Mouse (Mus musculus) kidney, adult 18-20 months (tissue): ENCODE measurements around the gene Cry2.
A peak's percentile ranks its signal among the peaks of the same experiment; 100 is the strongest.
"Not testable (repeated sequence)": the region's sequence is repeated elsewhere in the genome, so short reads cannot be mapped to it uniquely, and the experiment has no call there.

Experiments used
- DNase-seq: peaks from one replicate; pipeline ENCODE4 v3.0.0; 2021

Cry2 gene

DNA sequence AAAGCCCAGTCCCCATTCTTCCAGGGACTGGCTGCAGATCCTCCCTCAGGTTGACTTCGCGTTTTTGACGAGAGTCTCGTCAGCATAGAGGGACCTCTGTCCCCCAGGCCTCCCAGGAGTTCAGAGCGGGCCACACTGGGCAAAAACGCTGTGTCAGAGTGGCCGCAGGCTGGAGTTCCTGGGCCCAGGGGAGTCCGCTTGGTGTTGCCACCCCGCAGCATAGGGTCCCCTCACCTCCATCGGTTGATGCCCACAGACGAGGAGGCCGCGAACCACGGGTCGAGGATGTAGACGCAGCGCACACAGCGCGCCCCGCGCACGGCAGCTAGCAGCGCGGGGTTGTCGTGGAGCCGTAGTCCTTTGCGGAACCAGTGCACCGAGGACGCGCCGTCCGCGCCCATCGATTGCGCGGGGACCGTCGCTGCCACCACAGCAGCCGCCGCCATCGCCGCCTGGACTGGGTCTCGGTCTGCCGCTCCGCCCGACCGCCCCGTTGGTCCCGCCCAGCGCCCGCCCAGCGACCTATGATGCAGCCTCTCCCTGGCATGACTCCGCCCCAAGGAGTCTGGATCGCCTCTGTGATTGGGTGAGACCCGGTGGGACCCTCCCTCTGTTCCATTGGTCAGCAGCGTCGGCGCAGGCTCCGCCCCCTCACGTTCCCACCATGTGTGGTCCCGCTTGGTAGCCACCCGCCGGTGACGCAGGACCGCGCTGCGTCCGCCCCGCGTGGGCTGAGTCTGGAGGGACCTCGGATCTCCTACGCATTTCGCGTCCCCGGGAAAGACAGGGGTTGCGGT is at the start of gene Cry2:
Cry2 (minus strand) TSS at position 466 of the 797 bp plus-strand sequence.
- peak; percentile 98 for DNase-seq

DNA sequence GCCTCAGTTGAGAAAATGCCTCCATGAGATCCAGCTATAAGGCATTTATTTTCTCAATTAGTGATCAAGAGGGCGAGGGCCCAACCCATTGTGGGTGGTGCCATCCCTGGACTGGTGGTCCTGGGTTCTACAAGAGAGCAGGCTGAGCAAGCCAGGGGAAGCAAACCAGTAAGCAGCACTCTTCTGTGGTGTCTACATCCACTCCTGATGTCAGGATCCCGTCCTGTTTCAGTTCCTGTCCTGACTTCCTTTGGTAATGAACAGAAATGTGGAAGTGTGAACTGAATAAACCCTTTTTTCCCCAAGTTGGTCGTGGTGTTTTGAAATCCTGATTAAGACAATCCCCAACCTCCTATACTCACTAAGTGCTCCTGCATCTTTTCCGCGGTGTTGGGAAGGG is 49.7 kb upstream of the Cry2 start:
- DNase-seq = no peak

DNA sequence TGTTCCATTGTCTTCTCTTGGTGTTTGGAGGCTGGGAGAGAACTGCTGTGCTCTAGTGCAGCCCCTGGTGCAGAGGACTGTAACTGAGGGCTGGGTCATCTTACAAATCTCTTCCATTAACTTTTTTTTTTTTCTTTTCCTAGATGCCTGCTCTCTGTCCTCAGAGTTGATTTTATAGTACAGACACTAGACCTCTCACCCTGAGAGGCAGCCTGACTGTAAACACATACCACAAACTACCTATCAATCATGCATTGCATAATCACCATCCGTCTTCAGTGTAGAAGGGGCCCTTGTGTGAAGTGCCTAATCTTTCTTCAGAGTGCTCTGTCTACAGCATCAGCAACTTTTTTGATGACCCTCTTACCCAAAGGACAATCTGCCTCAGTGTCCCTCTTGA is 48.7 kb upstream of the Cry2 start:
- no peak for DNase-seq

GRCm38 (mm10) chr2:92478313-92478688 is 44.5 kb upstream of the Cry2 start:
- no peak for DNase-seq

- DNase-seq = no peak
These were observed 43.9 kb upstream of the Cry2 start for GRCm38 (mm10) chr2:92477672-92478312.

DNA sequence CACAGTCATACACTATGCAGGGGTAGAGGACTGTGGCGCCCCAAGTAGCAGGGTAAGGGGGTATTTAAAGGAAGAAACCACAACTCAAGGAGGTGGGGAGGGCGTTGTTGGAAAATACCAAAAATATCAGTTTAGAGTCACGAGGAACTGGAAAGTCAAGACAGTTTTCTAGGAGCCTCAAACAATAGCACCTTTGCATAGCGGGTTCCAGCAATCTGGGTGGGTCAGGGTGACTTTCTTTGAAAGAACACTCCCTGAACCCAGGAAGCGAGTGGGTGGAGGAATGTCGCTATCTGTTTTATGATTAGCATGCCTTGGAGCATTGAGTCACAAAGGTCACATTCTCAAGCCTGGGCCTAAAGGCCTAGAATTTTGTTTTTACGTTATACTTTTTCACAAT is 42.7 kb upstream of the Cry2 start:
- DNase-seq = not testable (repeated sequence)

- DNase-seq = no peak
These were observed 41.9 kb upstream of the Cry2 start for GRCm38 (mm10) chr2:92475711-92476110.

GRCm38 (mm10) chr2:92474920-92475319 is 41.1 kb upstream of the Cry2 start:
- DNase-seq = no peak

- DNase-seq = no peak
These were observed 38.2 kb upstream of the Cry2 start for GRCm38 (mm10) chr2:92471886-92472670.

GRCm38 (mm10) chr2:92464690-92465089 is 30.8 kb upstream of the Cry2 start:
- DNase-seq = no peak

GRCm38 (mm10) chr2:92461215-92461614 is 27.4 kb upstream of the Cry2 start:
- DNase-seq = no peak

DNA sequence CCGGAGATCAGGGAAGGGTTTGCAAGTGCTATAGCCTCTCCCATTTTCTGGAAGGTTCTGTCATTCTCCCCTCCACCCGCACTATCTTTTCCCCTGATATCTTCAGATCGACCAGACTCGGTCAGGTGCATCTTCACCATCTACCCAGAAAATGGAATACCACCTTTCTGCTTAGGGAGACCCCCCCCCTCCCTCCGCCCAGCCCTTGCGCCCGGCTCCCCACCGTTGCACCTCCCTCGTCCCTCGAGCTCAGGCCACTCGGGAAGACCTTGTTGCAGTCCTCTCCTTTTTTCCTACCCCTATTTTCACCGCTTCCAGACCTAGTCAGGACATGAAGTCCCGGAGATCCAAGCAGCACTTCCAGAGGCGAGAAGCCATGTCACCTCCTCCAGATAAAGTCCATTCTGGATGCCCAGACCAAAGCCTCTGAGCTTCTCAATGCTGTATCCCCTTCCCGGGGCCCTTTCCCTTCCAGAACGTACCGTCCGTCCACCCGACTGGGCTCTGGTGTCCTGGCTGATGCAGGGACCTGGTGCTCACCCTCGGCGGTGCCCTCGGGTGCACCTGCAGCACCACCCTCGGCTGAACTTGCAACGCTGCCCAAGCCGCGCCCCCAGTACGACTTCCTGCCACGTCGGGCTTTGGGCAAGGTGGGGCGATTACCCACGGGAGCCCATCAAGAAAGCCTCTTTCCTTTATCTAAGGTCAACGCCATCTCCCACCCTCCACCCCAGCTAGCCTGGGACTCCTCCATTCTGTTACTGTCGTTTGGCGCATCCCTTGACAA is 26.3 kb upstream of the Cry2 start, which contains the start of gene Slc35c1:
Slc35c1 (minus strand) TSS at position 618 of the 787 bp plus-strand sequence.
- peak; percentile 62 for DNase-seq

DNA sequence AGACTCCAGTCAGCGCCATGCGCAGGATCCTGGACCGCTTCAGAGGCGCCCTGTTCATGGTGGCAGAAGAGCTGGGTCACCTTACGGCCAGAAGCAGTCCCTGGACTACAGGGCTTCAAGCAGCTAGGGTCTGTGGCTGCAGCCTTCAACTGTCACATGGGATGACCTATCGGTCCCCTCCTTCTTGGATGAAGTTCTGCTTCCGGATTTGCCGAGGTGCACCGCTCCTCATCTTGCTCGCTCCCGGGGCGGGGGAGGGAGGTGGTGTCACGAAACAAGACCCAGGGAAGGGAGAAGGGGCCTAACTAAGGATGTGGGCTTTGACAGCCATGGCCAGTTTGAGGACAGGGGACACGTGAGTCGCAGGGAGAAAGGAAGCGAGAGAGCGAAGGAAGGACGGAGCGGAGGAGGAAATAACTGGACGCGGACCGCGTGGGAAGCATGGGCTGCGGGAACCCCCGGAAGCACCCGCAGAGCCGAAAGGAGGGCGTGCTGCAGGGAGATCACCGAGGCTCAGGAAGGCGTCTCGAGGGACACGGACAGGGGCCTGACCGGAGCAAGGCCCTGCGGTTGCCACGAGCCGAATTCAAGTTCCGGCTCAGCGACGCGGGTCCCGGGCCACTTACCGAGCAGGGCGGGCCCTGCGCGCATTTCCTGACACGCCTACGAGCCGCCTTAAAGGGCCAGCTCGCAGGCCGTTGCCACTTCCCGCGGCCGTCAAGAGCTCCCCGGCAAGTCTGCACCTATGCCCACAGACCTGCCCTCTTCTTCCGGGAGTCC is 25.5 kb upstream of the Cry2 start:
- DNase-seq = peak; percentile 88

DNA sequence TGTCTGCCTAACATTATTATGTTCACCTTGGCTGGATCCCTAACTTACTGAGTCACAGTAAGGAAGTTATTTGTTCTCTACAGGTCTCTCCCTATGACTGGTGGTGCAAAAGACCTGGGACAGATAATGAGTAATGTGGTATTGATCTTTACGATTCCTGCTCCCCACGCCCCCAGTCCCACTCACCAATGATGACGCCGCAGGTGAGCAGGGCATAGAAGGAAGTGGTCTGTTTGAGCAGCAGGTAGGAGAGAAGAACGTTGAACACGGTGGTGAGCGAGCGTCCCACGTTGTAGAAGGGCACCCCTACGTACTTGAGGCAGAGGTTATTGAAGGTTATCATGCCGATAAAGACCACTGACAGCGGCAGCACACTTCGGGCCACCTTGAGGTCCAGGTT is 24.6 kb upstream of the Cry2 start:
- no peak for DNase-seq

GRCm38 (mm10) chr2:92456970-92457530 is 23.2 kb upstream of the Cry2 start:
- DNase-seq = no peak

DNA sequence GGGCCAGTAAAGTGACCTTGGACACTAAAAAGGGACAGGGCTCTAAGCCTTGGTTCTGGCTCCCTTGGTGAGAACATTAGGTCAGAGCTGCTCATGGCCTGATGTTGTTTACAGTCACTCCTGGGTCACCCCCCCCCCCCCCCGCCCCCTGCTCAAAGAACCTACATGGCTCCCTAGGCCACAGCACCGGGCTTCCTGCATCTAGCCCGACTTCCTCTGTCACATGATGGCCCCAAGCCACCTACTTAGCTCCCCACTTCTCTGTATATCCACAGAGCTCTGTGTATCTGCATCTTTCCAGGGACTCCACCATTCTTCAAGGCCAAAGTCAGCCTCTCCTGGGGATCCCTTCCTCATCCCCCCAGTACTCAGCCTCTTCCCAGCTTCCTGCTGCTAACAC is 21.9 kb upstream of the Cry2 start:
- DNase-seq = no peak

DNA sequence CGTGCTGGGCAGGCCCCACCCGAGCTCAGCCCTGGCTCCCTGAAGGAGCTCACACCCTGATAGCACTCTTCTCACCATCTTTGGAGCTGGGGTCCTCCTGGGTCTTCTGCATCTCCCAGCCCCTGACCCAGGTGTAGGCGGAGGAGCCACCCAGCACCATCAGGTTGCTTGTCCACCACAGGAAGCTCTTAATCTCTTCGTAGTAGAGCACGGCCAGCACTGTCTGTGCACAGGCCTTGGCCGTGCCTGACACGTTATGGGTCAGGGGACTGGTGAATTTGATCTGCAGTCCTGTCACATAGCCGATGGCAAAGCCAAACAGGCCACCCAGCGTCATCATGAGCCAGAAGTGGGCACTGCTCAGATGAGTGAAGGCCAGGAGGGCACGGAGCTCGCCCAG is 20.3 kb upstream of the Cry2 start:
- no peak for DNase-seq

DNA sequence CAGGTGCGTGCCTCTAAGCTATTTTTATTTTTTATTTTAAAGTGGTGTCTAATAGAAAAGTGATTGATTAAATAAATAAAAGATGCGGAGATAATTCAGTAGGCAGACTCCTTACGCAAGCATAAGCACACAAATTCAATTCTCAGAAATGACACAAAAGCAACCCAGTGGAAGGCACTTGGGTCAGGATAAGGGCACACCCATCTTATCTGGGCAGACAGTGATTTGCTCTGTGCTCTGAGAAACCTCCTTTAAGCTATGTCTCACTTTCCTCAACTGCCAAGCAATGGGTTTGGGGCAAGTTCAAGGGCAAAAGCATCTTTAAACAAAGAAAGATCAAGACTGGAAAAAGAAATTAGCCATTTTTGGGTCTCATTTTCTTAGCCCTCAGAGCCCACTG is 17.3 kb upstream of the Cry2 start:
- no peak for DNase-seq

GRCm38 (mm10) chr2:92447121-92447740 is 13.4 kb upstream of the Cry2 start:
- no peak for DNase-seq

DNA sequence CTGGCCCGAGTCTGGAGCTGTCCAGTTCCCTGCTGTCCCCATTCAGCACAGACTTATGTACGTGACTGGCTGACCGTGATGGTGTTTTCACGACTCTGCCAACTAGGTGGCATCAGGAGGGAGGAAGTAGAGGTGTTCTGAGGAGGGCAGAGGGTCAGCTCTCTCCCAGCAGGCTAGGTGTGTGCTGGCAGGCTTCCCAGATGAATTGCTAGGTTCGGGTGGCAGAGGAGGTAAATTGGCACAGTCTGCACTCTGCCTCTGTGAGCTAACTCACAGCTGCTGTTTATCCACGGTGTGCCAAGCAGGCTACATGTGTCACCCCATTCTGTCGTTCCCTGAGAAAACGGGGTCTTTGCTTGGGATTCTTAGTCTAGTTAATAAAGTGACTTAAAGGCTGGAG is 12.8 kb upstream of the Cry2 start:
- DNase-seq = peak; percentile 62

- DNase-seq = no peak
These were observed 12.0 kb upstream of the Cry2 start for GRCm38 (mm10) chr2:92445890-92446289.
